Mouse (Mus musculus) stomach, postnatal 0 days (tissue): ENCODE measurements at regions not wholly inside any gene's neighbourhood (a gene's known extent, or its start where the extent isn't known, plus 50 kb on each side); places are given as distances from the start of the nearest gene placed in this dataset.

Experiments
- CTCF ChIP-seq: IDR thresholded peaks from 2 replicates; pipeline ENCODE4 v1.5.1; 2016; ENCODE audit warnings: antibody characterized with exemption, low read depth, mild to moderate bottlenecking, moderate library complexity
- EP300 ChIP-seq: optimal IDR thresholded peaks from 2 replicates; pipeline ENCODE3; 2016; ENCODE audit warnings: antibody characterized with exemption

DNA sequence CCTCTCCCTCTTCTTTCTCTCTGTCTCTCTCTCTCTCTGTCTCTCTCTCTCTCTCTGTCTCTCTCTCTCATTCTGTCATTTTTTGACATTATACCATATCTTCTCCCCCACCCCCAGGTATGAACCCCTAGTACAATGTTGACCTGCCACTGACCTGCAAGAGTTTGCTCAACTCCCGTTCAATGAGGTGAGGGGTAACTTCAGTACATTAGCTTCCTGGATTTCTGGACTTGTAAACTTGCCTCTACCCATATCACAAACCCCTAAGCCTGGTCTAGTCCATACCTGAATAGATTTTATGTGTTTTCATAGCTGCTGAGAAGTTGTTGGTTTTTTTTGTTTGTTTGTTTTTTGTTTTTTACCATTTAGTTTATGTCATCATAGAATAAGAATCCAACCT lies 60.8 kb upstream of the Elovl6 start:
- TF ChIP-seq CTCF (no peak), EP300 (no peak)
